Mouse (Mus musculus) thymus, postnatal 14 days (tissue): ENCODE measurements around the gene Igf1r.
"Not testable (repeated sequence)": the region's sequence is repeated elsewhere in the genome, so short reads cannot be mapped to it uniquely, and the experiment has no call there.

Source experiments
- DNase-seq: peaks from one replicate; pipeline ENCODE4 v3.0.0; 2021

Igf1r gene

DNA sequence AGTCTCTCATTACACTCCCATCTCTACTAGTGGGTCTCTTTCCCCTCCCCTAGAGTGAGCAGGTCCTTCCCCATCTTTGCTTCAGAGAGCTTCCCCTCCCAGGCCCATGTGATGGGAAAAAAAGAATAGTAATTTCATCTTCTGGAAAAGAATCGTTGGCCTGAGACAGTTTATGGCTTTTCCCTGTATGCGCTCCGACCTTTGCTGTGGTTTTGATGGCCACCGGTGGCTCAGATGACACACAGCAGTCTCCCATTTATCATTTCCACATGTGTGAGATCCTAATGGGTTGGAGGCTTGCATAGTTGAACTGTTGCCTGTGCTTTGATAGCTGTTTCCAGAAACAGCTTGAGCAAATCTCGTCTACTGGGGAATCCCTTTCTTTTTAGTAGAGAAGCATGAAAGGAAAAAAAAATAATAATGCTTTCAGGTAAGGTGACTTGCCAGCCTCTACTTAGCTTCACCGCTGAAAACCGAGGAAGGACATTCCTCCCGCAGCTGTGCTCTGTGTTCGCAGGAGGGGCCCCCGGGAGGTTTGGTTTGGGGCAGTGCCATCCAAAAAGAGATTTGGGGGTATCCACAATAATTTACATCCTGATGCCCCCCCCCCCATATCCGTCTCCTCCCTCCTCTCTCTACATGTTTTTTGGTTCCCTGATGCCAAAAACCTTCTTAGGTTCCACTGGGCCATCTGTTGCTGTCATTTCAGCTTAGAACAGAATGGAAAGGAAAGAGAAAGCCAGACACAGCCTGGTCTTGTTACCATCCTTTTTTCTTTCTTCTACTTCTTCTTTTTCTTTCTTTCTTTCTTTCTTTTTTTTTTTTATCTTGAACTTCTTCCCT is 324.6 kb downstream of the Igf1r start:
- peak; percentile 57 for DNase-seq

DNA sequence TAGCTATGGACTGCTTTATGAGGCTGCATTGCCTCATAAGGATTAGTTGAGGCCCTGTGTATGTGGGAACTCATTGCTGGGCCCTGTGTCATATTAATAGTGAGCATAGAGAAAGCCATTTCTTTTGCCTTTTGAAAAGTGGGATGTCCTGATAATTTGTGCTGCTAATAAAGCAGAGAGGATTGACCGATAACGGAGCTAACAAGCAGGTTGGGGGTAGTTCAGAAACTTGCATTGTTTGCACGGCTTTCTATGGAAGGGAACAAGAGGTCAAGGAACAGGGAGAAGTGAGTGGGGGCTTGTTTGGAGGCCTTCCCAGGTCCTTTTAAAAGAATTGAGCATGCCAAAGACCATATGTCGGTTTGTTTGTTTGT is 325.3 kb downstream of the Igf1r start:
- DNase-seq, result no peak

DNA sequence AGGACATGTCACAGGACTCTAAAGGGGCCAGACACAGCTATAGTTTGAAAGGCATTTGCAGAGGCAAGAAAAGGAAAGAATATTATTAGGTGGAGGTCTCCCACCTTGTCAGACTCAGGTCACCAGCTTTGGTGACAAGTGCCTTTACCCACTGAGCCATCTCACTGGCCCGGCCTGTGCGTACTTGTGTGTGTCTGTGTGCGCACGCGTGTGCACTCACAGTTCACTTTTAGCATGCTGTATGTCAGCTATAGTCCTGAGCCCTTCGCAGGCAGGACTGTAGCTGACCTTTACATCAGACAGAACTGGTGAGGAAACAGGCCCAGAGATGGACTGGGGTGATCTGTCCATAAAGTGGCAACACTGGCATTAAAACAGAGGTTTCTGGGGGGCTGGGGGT is 325.8 kb downstream of the Igf1r start:
- no peak for DNase-seq

DNA sequence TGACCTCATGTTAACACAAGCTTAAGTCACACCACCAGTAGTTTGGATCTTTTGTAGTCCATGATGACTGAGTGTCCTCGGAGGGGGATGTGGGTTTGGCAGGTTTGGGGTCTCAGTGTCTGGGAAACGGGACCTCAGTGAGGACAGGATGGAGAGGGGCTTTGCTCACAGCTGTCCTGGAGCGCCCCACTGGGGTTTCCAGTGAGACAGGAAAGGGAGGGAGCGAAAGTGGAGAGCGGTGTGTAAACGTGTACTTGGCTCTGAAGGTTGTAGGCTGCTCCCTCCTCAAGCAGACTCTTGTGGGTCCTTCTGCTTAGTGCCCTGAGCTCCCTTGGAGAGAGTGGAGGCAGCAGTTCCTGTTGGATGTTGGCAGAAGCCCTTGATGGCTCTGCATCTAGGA is 326.3 kb downstream of the Igf1r start:
- DNase-seq, result peak; percentile 82

DNA sequence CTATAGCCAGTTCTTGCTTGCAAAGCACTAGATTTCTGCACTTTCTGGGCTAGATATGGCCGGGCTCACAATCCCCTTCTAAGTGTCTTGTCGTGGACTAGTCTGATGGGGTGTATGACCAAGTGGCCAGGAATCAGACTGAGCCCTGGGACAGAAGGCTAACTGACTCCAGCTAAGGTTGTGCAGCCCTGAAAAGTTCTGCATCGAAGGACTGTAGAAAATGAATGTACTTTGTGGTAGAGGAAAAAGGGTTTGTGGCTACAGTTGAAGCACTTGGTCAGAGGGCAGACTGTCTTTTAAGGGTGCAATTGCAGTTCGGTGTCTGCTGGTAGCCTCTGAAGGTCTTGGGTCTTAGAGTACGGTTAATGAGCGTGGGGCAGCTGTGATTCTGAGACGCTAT is 326.9 kb downstream of the Igf1r start:
- DNase-seq, result no peak

DNA sequence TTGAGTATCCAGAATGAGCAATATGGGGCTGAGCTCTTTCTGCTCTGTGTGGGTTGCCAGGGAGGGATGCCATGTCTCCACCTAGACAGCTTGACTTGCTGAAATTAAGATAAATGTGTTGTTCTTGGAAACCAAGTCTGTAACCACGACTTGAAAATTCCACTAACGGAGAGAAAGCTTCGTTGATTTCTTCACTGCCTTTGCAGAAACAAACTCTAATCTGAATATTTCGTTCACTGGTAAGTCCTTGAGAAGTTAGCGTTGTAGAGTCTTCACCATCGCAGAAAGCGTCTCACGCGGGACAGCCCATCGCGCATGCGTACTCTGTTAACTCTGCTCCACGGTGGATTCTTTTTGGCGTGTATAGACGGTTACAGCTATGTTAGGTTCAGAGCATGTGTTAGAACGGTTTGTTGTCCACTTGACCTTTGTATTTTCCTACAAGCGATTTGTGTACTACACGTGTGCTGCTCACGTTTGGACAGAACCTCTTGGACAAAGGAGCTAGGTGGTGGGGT is 327.8 kb downstream of the Igf1r start:
- peak; percentile 68 for DNase-seq

DNA sequence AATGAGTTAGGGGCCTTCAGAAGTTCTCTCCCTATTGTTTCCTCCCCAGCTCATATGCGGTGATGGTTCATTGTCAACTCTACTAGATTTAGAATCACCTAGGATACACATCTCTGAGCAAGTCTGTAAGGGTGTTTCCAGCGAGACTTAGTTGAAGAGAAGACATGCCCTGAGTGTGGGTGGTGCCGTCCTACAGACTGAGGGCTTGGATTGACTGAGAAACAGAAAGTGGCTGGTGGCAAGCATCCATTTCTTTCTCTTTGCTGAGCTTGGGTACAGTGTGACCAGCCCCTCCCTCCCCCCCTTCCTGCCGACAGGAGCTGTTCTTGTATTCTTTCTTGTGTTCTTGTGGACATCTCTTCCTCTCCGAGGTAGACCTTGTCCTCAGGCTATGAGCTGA is 328.7 kb downstream of the Igf1r start:
- peak; percentile 46 for DNase-seq

DNA sequence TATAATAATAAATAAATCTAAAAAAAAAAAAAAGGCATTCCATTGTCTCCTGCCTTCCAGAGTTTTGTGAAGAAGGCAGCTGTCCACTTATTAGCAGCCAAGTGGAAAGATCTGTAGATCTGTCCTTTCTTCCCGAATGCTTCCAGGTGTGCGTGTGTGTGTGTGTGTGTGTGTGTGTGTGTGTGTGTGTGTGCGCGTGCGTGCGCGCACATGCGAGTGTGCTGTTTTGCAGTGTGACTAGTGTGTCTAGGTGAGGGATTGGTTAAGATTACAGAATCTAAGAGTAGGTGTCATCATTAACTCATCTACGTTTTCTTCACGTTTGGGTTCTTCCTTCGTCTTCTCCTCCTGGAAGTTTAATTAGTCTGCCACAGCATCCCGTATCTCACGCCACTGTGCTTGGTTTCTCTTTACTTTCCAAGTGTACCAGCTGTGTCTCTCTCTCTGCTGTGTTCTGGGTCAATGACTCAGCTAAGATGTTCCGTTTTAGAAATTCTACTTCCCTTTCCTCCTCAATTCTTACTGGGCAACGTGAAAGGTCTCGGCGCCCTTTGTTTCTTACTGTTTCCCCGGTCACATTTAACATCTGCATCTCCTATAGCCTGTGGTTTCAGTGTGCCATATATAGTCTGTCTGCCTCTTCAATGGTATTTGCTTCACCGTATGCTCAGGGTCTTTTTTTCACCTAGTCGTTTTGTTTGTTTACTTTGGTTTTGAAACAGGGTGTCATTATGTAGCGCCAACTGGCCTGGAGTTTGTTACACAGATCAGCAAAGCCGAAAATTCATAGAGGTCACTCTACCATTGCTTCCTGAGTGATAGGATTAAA is 329.9 kb downstream of the Igf1r start:
- peak; percentile 63 for DNase-seq

DNA sequence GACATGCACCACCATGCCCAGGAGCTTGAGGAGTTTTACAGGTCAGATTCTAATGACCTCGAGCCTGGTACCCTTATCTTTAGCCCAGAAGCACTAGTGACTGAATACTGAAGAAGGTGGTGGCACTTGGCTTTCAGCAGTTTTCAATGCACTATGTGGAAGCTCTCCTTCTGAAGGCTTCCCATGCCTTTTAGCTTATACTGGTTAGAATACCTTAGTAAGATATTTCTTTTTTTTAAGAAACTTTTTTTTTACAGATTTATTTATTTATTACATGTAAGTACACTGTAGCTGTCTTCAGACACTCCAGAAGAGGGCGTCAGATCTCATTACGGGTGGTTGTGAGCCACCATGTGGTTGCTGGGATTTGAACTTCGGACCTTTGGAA is 330.5 kb downstream of the Igf1r start:
- not testable (repeated sequence) for DNase-seq
